Mouse (Mus musculus): ENCODE data around the gene Trabd2b.

The Trabd2b gene

GRCm38 (mm10) chr4:114595188-114595701, 188.7 kb downstream of the Trabd2b start:
- DNase-seq (ENCODE audit: extremely low spot score, low spot score) = no peak

- peak; percentile 47 for DNase-seq (ENCODE audit: extremely low spot score, low spot score)
Measured at GRCm38 (mm10) chr4:114599121-114599520, 192.6 kb downstream of the Trabd2b start.

- no peak for DNase-seq (ENCODE audit: extremely low spot score, low spot score)
Measured at GRCm38 (mm10) chr4:114601201-114602009, 194.9 kb downstream of the Trabd2b start.

- no peak for DNase-seq (ENCODE audit: extremely low spot score, low spot score)
Measured at GRCm38 (mm10) chr4:114605670-114606069, 199.1 kb downstream of the Trabd2b start.

- DNase-seq (ENCODE audit: extremely low spot score, low spot score) = no peak
Measured at GRCm38 (mm10) chr4:114607873-114608272, 201.3 kb downstream of the Trabd2b start.

GRCm38 (mm10) chr4:114609297-114609696, 202.8 kb downstream of the Trabd2b start:
- DNase-seq (ENCODE audit: extremely low spot score, low spot score) = no peak

- DNase-seq (ENCODE audit: extremely low spot score, low spot score) = no peak
Measured at GRCm38 (mm10) chr4:114611166-114611929, 204.8 kb downstream of the Trabd2b start.

- DNase-seq (ENCODE audit: extremely low spot score, low spot score) = no peak
Measured at GRCm38 (mm10) chr4:114612032-114612431, 205.5 kb downstream of the Trabd2b start.

- DNase-seq (ENCODE audit: extremely low spot score, low spot score) = no peak
Measured at GRCm38 (mm10) chr4:114612827-114613226, 206.3 kb downstream of the Trabd2b start.

GRCm38 (mm10) chr4:114614086-114614485, 207.6 kb downstream of the Trabd2b start:
- no peak for DNase-seq (ENCODE audit: extremely low spot score, low spot score)

GRCm38 (mm10) chr4:114615765-114616164, 209.2 kb downstream of the Trabd2b start:
- DNase-seq (ENCODE audit: extremely low spot score, low spot score) = no peak

- DNase-seq (ENCODE audit: extremely low spot score, low spot score) = no peak
Measured at GRCm38 (mm10) chr4:114622929-114623328, 216.4 kb downstream of the Trabd2b start.

GRCm38 (mm10) chr4:114624114-114624910, 217.8 kb downstream of the Trabd2b start:
- no peak for DNase-seq (ENCODE audit: extremely low spot score, low spot score)

GRCm38 (mm10) chr4:114625357-114625756, 218.8 kb downstream of the Trabd2b start:
- no peak for DNase-seq (ENCODE audit: extremely low spot score, low spot score)

- DNase-seq (ENCODE audit: extremely low spot score, low spot score) = no peak
Measured at GRCm38 (mm10) chr4:114625920-114626319, 219.4 kb downstream of the Trabd2b start.

GRCm38 (mm10) chr4:114627674-114628293, 221.3 kb downstream of the Trabd2b start:
- DNase-seq (ENCODE audit: extremely low spot score, low spot score) = no peak

GRCm38 (mm10) chr4:114635889-114636288, 229.4 kb downstream of the Trabd2b start:
- DNase-seq (ENCODE audit: extremely low spot score, low spot score) = no peak

- DNase-seq (ENCODE audit: extremely low spot score, low spot score) = no peak
Measured at GRCm38 (mm10) chr4:114636324-114636723, 229.8 kb downstream of the Trabd2b start.

GRCm38 (mm10) chr4:114637120-114637519, 230.6 kb downstream of the Trabd2b start:
- DNase-seq (ENCODE audit: extremely low spot score, low spot score) = no peak

GRCm38 (mm10) chr4:114642469-114642868, 235.9 kb downstream of the Trabd2b start:
- DNase-seq (ENCODE audit: extremely low spot score, low spot score) = no peak

GRCm38 (mm10) chr4:114643679-114644208, 237.2 kb downstream of the Trabd2b start:
- DNase-seq (ENCODE audit: extremely low spot score, low spot score) = no peak

All from neural tube, embryonic 10.5 days (tissue).